Mouse (Mus musculus) heart, postnatal 0 days (tissue): ENCODE results near the gene Ifitm6.

ENCODE experiments used
- CTCF ChIP-seq: IDR thresholded peaks from 2 replicates; pipeline ENCODE4 v1.5.1; 2016; ENCODE audit warnings: antibody characterized with exemption, control low read depth, low read depth
- EP300 ChIP-seq: IDR thresholded peaks from 2 replicates; pipeline ENCODE4 v1.6.1; 2016; ENCODE audit warnings: antibody characterized with exemption, low read depth

GRCm38 (mm10) chr7:141006914-141007313, 10.8 kb downstream of the Ifitm6 start:
- no peak for TF ChIP-seq CTCF
- no peak for TF ChIP-seq EP300
